Mouse (Mus musculus) lung, embryonic 15.5 days (tissue): ENCODE results near the gene S100a3. TPM values are rescaled to one million over a fixed set of nuclear protein-coding genes. Genes with fewer than 3 reads are reported as not detected.

Experiments used
- ATAC-seq: fragments of 200-750 bp; cut with Nextera tagmentation; 2 replicates; pipeline ENCODE4 v1.8.0; 2017; ENCODE audit warnings: moderate number of reproducible peaks, borderline replicate concordance; ENCODE audit not compliant: low FRiP score, low TSS enrichment; ENCODE audit errors: extremely low read depth
- H3K27ac ChIP-seq: fragments of 300-500 bp; sonication (generic); 2 replicates; pipeline ENCODE4 v1.5.1; 2015; ENCODE audit warnings: moderate library complexity, mild to moderate bottlenecking, inconsistent platforms
- H3K27me3 ChIP-seq: fragments of 300-500 bp; sonication (generic); 2 replicates; pipeline ENCODE4 v1.6.1; 2015; ENCODE audit warnings: inconsistent platforms
- H3K36me3 ChIP-seq: fragments of 300-500 bp; sonication (generic); 2 replicates; pipeline ENCODE4 v1.6.1; 2015; ENCODE audit warnings: inconsistent platforms
- H3K4me1 ChIP-seq: fragments of 300-500 bp; sonication (generic); 2 replicates; pipeline ENCODE4 v1.6.1; 2015; ENCODE audit warnings: inconsistent platforms
- H3K4me2 ChIP-seq: fragments of 300-500 bp; sonication (generic); 2 replicates; pipeline ENCODE4 v1.6.1; 2015; ENCODE audit warnings: inconsistent platforms, mild to moderate bottlenecking, moderate library complexity
- H3K4me3 ChIP-seq: fragments of 300-500 bp; sonication (generic); 2 replicates; pipeline ENCODE4 v1.5.1; 2015; ENCODE audit warnings: mild to moderate bottlenecking, inconsistent platforms
- H3K9ac ChIP-seq: fragments of 300-500 bp; sonication (generic); 2 replicates; pipeline ENCODE4 v1.6.1; 2015; ENCODE audit warnings: inconsistent platforms
- H3K9me3 ChIP-seq: fragments of 300-500 bp; sonication (generic); 2 replicates; pipeline ENCODE4 v1.6.1; 2016; ENCODE audit warnings: inconsistent platforms
- WGBS: fragments of 180-500 bp; shearing (Covaris S2); methylation state at CpG from one replicate; pipeline ENCODE4 v1.1.7; 2015; 5-methylcytosine and 5-hydroxymethylcytosine counted together
- polyA plus RNA-seq: library from polyadenylated mRNA; unstranded; fragments of >200 nt; fragmentation: Nextera tagmentation; extraction: Ambion mirVana; gene quantifications from 2 replicates; pipeline ENCODE4 v1.2.1, GENCODE M21; 2015

Gene S100a3
- polyA plus RNA-seq, 1 experiment from 2014 or later, result 0.65 TPM

- H3K9me3 ChIP-seq, result no peaks in the 10 kb centered on the region
- no peaks in the 10 kb centered on the region for H3K4me1 ChIP-seq
- H3K27ac ChIP-seq, result no peak overlapping the region
- no peak overlapping the region for H3K4me2 ChIP-seq
- no peaks in the 10 kb centered on the region for H3K27me3 ChIP-seq
- no peak for ATAC-seq
- WGBS, result 44% methylated on average over 1 of the region's 1 CpGs
- H3K4me3 ChIP-seq, result no peak overlapping the region
- no peak overlapping the region for H3K9ac ChIP-seq
- H3K36me3 ChIP-seq, result no peaks in the 10 kb centered on the region
Measured at GRCm38 (mm10) chr3:90638511-90639275, 78.3 kb downstream of the S100a3 start.

DNA sequence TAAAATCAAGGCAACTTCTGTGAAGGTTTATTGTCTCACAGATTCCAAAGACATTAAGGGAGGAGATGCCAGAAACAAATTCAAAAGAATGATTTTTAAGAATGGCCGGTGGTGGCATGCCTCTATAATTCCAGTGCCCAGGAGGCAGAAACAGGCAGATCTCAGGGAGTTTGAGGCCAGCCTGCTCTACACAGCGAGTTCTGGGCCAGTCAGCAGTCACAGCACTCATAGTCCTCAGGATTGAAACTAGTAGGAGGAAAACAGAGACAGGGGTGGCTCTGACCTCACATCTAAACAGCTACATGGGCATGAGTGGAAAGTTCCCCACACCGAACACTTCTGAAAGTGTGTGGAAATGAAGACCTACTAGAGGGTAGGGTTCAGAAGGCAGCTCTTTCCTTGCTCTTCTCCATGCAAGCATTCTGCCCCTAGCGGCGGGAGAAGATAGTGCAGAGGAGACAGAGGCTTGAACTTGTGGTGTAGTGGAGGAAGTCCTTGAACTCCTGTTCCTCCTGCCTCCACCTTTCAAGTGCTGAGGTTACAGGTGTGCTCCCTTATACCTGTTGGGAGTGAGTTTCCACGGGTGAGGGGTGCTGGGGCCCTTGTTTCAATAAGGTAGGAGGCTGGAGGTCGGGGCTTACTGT is 79.3 kb downstream of the S100a3 start:
- Histone ChIP-seq H3K9ac (no peak overlapping the region), H3K9me3 (no peaks in the 10 kb centered on the region), H3K36me3 (no peaks in the 10 kb centered on the region), H3K4me3 (no peak overlapping the region), H3K4me1 (no peaks in the 10 kb centered on the region), H3K27ac (no peak overlapping the region), H3K4me2 (no peak overlapping the region), H3K27me3 (no peaks in the 10 kb centered on the region)
- ATAC-seq, result no peak
- 51% methylated on average over 7 of the region's 7 CpGs for WGBS

DNA sequence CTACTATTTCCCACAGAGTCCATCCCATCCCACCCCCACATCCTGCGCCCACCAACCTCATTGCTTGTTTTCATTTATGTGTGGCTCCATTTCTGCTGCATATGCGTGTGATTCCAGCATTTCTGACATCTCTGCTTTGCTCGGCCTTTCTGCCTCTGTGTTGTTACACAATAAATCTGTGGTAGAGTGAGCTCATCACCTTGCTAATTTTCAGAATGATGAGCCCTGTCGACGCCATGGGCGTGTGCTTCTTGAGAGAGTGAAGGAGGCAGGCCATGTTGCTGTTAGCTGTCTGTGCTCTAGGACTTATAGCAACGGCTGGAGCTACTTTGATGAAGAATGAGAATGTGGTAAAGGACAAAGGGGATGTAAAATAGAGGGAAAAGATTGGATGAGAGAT is 80.6 kb downstream of the S100a3 start:
- Histone ChIP-seq H3K27ac (no peak overlapping the region), H3K4me3 (no peak overlapping the region), H3K36me3 (no peaks in the 10 kb centered on the region), H3K27me3 (no peaks in the 10 kb centered on the region), H3K4me1 (no peaks in the 10 kb centered on the region), H3K4me2 (no peak overlapping the region), H3K9ac (no peak overlapping the region), H3K9me3 (no peaks in the 10 kb centered on the region)
- WGBS, result 74% methylated on average over 7 of the region's 7 CpGs
- no peak for ATAC-seq

DNA sequence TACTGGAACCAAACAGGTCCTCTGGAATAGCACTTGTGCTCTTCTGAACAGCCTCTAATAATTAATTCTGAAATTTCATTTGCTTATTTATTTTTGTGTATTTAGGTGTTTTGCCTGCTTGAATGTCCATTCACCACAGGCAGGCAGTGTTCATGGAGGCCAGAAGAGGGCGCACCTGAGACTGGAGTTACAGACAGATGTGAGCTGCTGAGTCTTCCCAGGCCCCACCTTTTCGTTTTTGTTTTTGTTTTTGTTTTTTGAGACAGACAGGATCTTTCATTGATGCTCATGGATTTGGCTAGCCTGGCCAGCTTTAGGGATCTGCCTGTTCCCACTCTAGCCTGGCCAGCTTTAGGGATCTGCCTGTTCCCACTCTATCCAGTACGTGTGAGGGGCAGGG is 83.8 kb downstream of the S100a3 start:
- no peak overlapping the region for H3K9ac ChIP-seq
- H3K4me1 ChIP-seq, result no peaks in the 10 kb centered on the region
- WGBS, result 46% methylated on average over 3 of the region's 3 CpGs
- no peak overlapping the region for H3K4me2 ChIP-seq
- no peaks in the 10 kb centered on the region for H3K27me3 ChIP-seq
- no peak for ATAC-seq
- no peaks in the 10 kb centered on the region for H3K36me3 ChIP-seq
- H3K9me3 ChIP-seq, result no peaks in the 10 kb centered on the region
- no peak overlapping the region for H3K27ac ChIP-seq
- no peak overlapping the region for H3K4me3 ChIP-seq

- H3K9ac ChIP-seq, result no peak overlapping the region
- WGBS, result 56% methylated on average over 1 of the region's 1 CpGs
- no peaks in the 10 kb centered on the region for H3K9me3 ChIP-seq
- H3K27ac ChIP-seq, result no peak overlapping the region
- no peaks in the 10 kb centered on the region for H3K27me3 ChIP-seq
- H3K4me1 ChIP-seq, result no peaks in the 10 kb centered on the region
- no peak overlapping the region for H3K4me3 ChIP-seq
- no peak overlapping the region for H3K4me2 ChIP-seq
- no peaks in the 10 kb centered on the region for H3K36me3 ChIP-seq
- ATAC-seq, result no peak
Measured at GRCm38 (mm10) chr3:90647291-90647690, 86.9 kb downstream of the S100a3 start.

DNA sequence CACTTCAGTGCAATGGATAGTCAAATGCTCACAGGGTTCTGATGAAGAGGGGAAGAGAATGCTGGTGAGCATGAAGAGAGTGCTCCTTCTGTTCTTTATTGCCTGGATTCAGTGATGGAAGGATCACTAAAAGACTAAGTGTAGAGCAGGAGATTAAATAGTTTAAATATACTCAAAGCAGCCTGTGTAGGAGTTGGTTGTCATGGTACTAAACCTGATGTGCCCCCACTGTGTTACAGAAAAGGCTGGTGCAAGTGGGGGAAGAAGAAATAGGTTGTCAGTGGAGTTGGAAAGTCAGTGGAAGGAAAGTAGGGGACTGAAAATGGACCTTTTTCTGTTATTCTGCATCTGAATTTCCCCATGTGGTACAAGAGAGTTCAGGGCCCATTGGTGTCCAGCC is 88.6 kb downstream of the S100a3 start:
- Histone ChIP-seq H3K4me2 (no peak overlapping the region), H3K27ac (no peak overlapping the region), H3K36me3 (no peaks in the 10 kb centered on the region), H3K27me3 (no peaks in the 10 kb centered on the region; the same call in 1 of the 2 replicates), H3K4me3 (no peak overlapping the region), H3K9me3 (no peaks in the 10 kb centered on the region), H3K4me1 (no peaks in the 10 kb centered on the region), H3K9ac (no peak overlapping the region)
- ATAC-seq, result no peak

- Histone ChIP-seq H3K4me1 (no peaks in the 10 kb centered on the region), H3K4me2 (no peak overlapping the region), H3K9me3 (no peaks in the 10 kb centered on the region), H3K36me3 (no peaks in the 10 kb centered on the region), H3K4me3 (no peak overlapping the region), H3K27ac (no peak overlapping the region), H3K27me3 (no peaks in the 10 kb centered on the region; the same call in 1 of the 2 replicates), H3K9ac (no peak overlapping the region)
- WGBS, result 93% methylated on average over 2 of the region's 2 CpGs
- no peak for ATAC-seq
Measured at GRCm38 (mm10) chr3:90649832-90650231, 89.5 kb downstream of the S100a3 start.

Other genes with a start within 250 kb of the S100a3 start
- gene Slc27a3, start 170.6 kb upstream of the S100a3 start, polyA plus RNA-seq, result 25.7 and 25.8 TPM in 2 replicates
- 30.8 and 33.3 TPM in 2 replicates for gene Ints3, start 127.0 kb upstream of the S100a3 start, polyA plus RNA-seq
- gene Npr1, start 94.7 kb upstream of the S100a3 start, polyA plus RNA-seq, result 17.3 and 21.0 TPM in 2 replicates
- gene Ilf2, start 84.5 kb upstream of the S100a3 start, polyA plus RNA-seq, result 208 and 219 TPM in 2 replicates
- 77.3 and 85.6 TPM in 2 replicates for gene Snapin, start 69.5 kb upstream of the S100a3 start, polyA plus RNA-seq
- 154 TPM in 2 replicates for gene Chtop, start 51.1 kb upstream of the S100a3 start, polyA plus RNA-seq
- gene S100a1, start 46.2 kb upstream of the S100a3 start, polyA plus RNA-seq, result 42.8 and 45.3 TPM in 2 replicates
- 43.9 and 44.6 TPM in 2 replicates for gene S100a13, start 46.1 kb upstream of the S100a3 start, polyA plus RNA-seq
- gene S100a14, start 33.7 kb upstream of the S100a3 start, polyA plus RNA-seq, result 7.9 and 12.6 TPM in 2 replicates
- 217 and 233 TPM in 2 replicates for gene S100a16, start 23.3 kb upstream of the S100a3 start, polyA plus RNA-seq
- not detected in 2 replicates for gene S100a2, start 29.7 kb downstream of the S100a3 start, polyA plus RNA-seq
- not detected in 2 replicates for gene Gm42674, start 41.3 kb downstream of the S100a3 start, polyA plus RNA-seq
- gene S100a4, start 43.2 kb downstream of the S100a3 start, polyA plus RNA-seq, result 6.0 and 8.9 TPM in 2 replicates
- gene S100a5, start 47.9 kb downstream of the S100a3 start, polyA plus RNA-seq, result not detected in 2 replicates
- gene S100a6, start 52.3 kb downstream of the S100a3 start, polyA plus RNA-seq, result 148 and 158 TPM in 2 replicates
- gene S100a7a, start 93.4 kb downstream of the S100a3 start, polyA plus RNA-seq, result 0.11 and 0.16 TPM in 2 replicates
- gene S100a8, start 108.4 kb downstream of the S100a3 start, polyA plus RNA-seq, result 20.9 and 28.2 TPM in 2 replicates
- gene S100a9, start 135.1 kb downstream of the S100a3 start, polyA plus RNA-seq, result 10.8 and 13.2 TPM in 2 replicates
- not detected in 2 replicates for gene Pglyrp4, start 166.3 kb downstream of the S100a3 start, polyA plus RNA-seq
- not detected in 2 replicates for gene Gm5849, start 217.3 kb downstream of the S100a3 start, polyA plus RNA-seq